Mouse (Mus musculus) gastrocnemius, postnatal 14 days (tissue): ENCODE measurements around the gene B4galnt3. TPM values are rescaled to one million over a fixed set of nuclear protein-coding genes. Genes with fewer than 3 reads are reported as not detected.
A peak's percentile ranks its signal among the peaks of the same experiment; 100 is the strongest.

ENCODE experiments used
- DNase-seq: peaks from one replicate; pipeline ENCODE4 v3.0.0; 2021; ENCODE audit warnings: mixed read lengths
- intact Hi-C: fragments of 180-260 bp; cut with DNase I; formaldehyde crosslinking; loops from one replicate; pipeline ENCODE4 v1.15.1; 2025; ENCODE audit warnings: low total_unique reads
- total RNA-seq, 2 experiments: library from RNA; stranded (reverse); gene quantifications; 2 replicates each; pipeline ENCODE4 v1.2.3; 2021

The B4galnt3 gene
- total RNA-seq, 2 experiments from 2014 or later, result 2.7 TPM

- intact Hi-C loops, result no loop called here
- no peak for DNase-seq
These were observed 17.4 kb downstream of the B4galnt3 start for GRCm38 (mm10) chr6:120276874-120277449.

DNA sequence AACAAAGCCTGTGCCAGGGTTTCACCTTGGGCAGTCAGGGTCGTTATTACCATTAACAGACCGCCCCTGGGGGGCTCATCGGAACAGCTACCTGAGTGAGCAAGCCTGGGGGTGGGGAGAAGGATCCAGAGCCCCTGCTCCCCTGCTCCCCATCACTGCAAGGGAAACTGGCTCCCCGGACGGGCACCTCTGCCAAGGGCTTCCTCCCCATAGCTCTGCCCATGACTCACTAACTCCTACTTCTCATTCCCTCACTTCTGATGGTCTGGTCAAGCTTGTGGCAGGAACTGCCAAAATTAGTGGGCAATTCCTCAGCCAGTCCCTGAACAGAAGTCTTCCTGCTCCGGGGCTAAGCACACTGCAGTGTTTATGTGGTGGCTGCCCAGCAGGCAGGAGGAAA lies 19.1 kb downstream of the B4galnt3 start:
- intact Hi-C loops, result no loop called here
- DNase-seq, result peak; percentile 14

- intact Hi-C loops, result no loop called here
These were observed 19.5 kb downstream of the B4galnt3 start for GRCm38 (mm10) chr6:120274887-120275286.

GRCm38 (mm10) chr6:120274181-120274580 lies 20.2 kb downstream of the B4galnt3 start:
- intact Hi-C loops, result no loop called here
- DNase-seq, result no peak

More at GRCm38 (mm10) chr6:120274887-120275286, 19.5 kb downstream of the B4galnt3 start:
- DNase-seq, result peak; percentile 64

DNA sequence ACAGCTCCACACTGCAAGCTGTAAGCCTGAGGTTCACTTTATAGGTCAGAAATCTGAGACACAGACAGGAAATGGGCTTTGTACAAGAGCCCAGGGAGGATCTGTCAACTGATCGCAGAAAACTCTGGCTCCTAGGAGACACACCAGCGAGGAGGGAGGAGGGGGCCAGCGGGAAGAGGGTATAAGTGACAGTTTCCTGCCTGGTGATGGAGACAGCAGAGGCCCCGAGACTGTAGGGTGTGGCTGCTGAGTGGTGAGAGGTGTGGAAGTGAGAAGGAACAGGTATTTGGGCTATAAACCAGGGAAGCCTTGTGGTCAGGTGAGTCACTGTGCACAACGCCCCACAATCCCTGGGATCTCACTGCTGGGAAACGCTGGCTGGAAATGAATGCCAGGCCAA lies 30.2 kb downstream of the B4galnt3 start:
- intact Hi-C loops, result no loop called here
- DNase-seq, result no peak

- intact Hi-C loops, result no loop called here
These were observed 30.8 kb downstream of the B4galnt3 start for GRCm38 (mm10) chr6:120263608-120264007.

GRCm38 (mm10) chr6:120262886-120263531 lies 31.4 kb downstream of the B4galnt3 start:
- DNase-seq, result no peak
- intact Hi-C loops, result no loop called here

More at GRCm38 (mm10) chr6:120263608-120264007, 30.8 kb downstream of the B4galnt3 start:
- no peak for DNase-seq

DNA sequence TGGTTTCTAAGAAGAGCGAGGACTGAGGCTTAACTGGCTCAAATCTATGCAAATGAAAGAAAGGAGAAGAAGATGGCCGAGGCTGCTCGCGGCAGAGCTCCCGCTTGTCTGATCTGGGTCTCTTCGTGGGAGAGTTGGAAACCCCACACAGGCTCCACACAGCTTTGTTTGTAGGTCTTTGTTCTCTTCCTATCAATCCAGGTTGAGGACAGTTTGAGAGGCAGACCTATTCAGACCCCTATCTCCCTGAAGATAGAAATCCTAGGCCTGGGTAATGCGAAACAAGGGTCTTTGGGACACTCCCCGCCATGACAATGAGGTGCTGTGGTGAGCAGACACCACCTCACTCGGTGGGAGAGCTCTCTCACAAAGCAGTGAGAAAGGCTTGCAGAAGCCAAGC lies 34.9 kb downstream of the B4galnt3 start:
- DNase-seq, result no peak
- intact Hi-C loops, result no loop called here

DNA sequence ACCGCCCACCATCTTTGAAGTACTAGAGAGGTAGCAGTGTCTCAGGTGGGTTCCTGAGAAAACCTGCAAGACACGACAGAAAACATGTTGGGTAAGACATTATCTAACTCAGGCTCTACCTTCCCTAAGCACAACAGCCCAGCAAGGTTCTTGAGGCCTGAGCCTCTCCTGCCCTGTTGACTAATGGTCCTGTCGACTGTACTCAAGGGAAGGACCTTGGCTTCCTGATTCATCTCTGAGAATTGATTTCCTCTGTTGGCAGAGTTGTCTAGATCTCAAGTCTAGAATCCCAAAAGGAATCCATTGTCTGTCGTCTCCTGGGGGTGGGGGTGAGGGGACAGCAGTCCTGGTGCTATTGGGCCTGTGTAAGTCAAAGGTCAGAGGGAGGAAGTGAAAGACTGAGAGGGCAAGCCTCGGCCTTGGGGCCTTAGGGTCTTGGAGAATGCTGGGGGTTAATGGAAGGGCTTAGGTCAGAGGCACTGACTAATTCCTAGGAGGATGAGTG lies 37.9 kb downstream of the B4galnt3 start:
- DNase-seq, result no peak
- intact Hi-C loops, result no loop called here

GRCm38 (mm10) chr6:120255701-120256100 lies 38.7 kb downstream of the B4galnt3 start:
- intact Hi-C loops, result no loop called here

DNA sequence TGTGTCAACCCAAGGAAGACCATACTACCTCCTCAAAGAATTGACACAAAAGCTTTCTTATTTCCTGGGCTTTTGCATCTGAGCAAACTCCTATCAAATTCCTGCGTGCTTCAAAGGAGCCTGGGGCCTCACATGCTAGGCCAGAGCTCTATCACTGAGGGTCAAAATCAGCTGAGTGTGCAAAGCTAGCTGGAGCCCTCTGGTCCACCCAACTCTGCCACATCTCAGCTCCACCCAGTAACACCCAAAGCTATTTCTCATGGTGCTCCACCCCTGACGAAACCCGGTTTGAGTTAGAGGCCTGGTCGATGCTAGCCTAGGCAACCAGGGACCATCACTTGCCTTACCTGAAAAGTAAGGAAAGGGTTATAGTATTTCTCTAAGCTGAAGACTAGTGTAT lies 39.2 kb downstream of the B4galnt3 start:
- no peak for DNase-seq
- intact Hi-C loops, result no loop called here

More at GRCm38 (mm10) chr6:120255701-120256100, 38.7 kb downstream of the B4galnt3 start:
- DNase-seq, result no peak

- intact Hi-C loops, result no loop called here
These were observed 39.7 kb downstream of the B4galnt3 start for GRCm38 (mm10) chr6:120254640-120255039.

DNA sequence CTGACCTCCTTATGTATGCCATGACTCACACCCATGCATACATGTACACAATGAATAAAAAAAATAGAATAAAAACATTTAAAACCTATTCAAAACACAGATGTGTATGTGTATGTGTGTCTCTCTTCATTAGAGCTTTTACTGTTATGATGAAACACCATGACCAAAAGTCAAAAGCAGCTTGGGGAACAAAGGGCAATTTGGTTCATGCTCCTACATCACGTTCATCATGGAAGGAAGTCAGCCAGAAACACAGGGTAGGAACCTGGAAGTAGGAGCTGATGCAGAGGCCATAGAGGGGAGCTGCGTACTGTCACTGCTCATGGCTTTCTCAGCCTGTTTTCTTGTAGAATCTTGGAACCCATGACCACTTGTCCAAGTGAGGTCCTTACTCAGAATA lies 41.6 kb downstream of the B4galnt3 start:
- intact Hi-C loops, result no loop called here
- no peak for DNase-seq

More at GRCm38 (mm10) chr6:120254640-120255039, 39.7 kb downstream of the B4galnt3 start:
- no peak for DNase-seq

GRCm38 (mm10) chr6:120251010-120251409 lies 43.3 kb downstream of the B4galnt3 start:
- intact Hi-C loops, result no loop called here

GRCm38 (mm10) chr6:120249831-120250230 lies 44.5 kb downstream of the B4galnt3 start:
- intact Hi-C loops, result no loop called here
- DNase-seq, result no peak

More at GRCm38 (mm10) chr6:120251010-120251409, 43.3 kb downstream of the B4galnt3 start:
- DNase-seq, result no peak

GRCm38 (mm10) chr6:120246676-120247075 lies 47.7 kb downstream of the B4galnt3 start:
- DNase-seq, result no peak
- intact Hi-C loops, result no loop called here

DNA sequence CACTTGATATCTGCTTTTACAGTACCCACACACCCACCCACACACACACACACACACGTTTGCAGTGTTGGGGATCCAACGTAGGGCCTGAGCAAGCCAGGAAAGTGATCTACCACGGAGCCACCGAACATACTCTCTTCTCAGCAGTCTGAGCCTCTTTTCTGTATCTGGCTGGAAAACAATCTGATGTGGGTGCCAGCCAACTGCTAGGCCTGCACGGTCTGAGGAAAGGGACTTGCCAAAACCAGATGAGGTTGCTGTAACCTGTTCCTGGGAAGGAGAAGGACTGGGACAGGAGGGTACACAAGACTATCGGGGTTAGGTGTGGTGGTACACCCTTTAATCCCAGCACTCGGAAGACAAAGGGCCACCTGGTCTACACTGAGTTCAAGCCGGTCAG lies 51.1 kb downstream of the B4galnt3 start:
- intact Hi-C loops, result no loop called here
- no peak for DNase-seq

DNA sequence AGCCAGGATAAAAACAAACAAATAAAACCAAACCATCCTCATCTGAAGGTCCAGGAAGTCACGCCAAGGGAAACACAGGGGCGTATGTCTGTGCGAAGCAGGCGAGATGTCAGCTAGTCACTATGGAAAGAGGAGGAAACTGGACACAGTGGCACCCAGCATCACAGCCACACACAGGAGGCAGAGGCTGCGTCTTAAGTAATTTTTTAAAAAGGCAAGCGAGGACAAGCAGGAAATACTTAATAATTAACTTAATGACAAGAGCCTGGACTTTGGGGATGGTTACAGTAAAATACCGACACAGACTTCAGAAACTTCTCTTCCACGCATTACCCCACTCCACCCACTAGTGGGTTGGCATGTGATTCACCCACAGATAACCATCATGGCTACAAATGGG lies 51.8 kb downstream of the B4galnt3 start:
- intact Hi-C loops, result no loop called here
- DNase-seq, result no peak

GRCm38 (mm10) chr6:120241453-120241852 lies 52.9 kb downstream of the B4galnt3 start:
- DNase-seq, result no peak
- intact Hi-C loops, result no loop called here

DNA sequence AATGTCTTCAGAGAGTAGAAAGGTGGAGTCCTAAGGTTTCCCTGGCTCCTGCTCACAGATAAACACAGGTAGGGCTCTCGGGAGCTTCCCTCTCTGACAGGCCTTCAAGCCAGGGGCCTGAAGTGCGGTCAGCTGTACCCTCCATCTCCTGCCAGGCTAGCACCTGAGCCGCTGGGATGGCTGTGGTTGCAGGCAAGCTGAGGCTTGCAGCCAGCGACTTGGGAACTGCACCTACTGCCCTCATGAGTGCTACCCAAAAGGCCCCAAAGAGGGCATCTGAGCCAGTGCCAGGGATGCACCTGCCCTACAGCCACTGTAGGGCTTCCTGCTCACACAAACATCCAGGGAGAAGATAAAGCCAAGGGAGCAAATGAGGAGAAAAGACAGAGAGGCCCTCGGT lies 53.9 kb downstream of the B4galnt3 start:
- no peak for DNase-seq
- intact Hi-C loops, result no loop called here

- DNase-seq, result no peak
- intact Hi-C loops, result no loop called here
These were observed 58.5 kb downstream of the B4galnt3 start for GRCm38 (mm10) chr6:120235874-120236273.
